Mouse (Mus musculus) skeletal muscle tissue, postnatal 0 days (tissue): ENCODE measurements around the gene Trip12. TPM values are rescaled to one million over a fixed set of nuclear protein-coding genes. Genes with fewer than 3 reads are reported as not detected.

Experiments
- microRNA-seq, 2 experiments: library from miRNA; unstranded; fragments of <30 nt; microRNA quantifications; one replicate each; pipeline ENCODE4; 2016
- polyA plus RNA-seq: library from polyadenylated mRNA; unstranded; fragments of >200 nt; fragmentation: Nextera tagmentation; extraction: Ambion mirVana; gene quantifications from 2 replicates; pipeline ENCODE4 v1.2.1, GENCODE M21; 2015

Gene Trip12
- 35.8 and 40.6 TPM in 2 replicates for polyA plus RNA-seq

DNA sequence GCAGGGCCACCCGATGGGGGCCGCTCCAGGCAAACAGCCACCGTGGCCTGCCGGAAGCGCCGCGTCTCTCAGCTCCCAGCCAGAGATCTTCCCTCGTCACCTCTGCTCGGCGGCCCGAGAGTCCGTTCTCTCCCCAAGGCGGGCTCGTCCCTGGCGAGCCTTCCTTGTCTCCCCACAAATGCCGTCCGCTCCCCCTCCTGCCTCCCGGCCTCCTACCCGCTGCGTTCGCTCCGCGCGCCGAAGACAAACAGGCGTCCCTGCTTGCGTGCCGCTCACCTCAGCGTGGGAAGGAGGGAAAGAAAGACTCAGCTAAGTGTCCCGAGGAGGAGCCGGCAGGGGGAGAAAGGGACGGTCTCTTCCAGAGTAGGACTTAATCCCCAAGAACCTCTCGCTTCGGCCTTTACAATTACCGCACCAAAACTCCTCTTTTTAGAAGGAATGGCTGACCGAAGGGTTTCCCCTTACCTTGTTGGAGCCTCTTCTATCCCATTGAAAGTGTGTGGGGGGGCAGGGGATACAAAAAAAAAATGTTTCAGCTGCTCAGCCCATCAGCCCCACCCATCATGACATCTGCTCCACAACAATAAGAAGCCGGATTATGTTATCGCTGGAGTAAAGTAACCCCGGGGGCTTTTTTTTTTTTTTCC, at the start of gene Trip12:
Gene Trip12 (minus strand): TSS at position 499 of the 647 bp plus-strand sequence.

DNA sequence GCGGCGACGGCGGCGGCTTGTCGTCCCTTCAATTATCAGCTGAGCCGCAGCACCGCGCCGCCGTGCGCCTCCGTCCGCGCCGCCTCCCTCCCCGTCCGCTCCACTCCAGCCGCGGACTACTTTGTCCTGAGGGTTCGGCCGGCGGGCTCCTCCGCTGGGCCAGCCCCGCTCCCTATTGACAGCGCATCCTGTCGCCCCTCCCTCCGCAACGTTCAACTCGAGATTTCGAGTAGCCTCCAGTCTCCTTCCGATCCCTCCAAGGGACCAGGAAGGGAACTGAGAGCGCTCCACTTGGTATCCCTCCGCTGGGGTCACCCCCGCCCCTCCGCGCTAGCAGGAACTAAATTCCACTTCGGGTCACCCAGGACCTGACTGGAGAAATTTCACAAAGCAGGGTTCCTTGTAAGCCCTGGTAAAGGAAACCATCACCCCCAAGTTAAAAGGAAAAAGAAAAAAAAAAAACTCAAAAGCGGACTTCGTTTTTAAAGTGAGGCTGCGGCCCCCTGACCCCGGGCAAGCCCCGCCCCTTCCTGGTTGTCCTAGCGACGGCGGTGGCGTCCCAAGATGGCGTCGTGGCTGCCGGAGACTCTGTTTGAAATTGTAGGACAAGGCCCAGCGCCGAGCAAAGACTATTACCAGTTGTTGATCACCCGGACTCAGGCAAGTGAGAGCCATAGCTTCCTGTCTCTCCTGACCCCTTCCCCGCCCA, 853 bp downstream of the Trip12 start, which contains the start of gene Fbxo36:
Gene Fbxo36 (plus strand): TSS at position 533 of the 709 bp plus-strand sequence.

DNA sequence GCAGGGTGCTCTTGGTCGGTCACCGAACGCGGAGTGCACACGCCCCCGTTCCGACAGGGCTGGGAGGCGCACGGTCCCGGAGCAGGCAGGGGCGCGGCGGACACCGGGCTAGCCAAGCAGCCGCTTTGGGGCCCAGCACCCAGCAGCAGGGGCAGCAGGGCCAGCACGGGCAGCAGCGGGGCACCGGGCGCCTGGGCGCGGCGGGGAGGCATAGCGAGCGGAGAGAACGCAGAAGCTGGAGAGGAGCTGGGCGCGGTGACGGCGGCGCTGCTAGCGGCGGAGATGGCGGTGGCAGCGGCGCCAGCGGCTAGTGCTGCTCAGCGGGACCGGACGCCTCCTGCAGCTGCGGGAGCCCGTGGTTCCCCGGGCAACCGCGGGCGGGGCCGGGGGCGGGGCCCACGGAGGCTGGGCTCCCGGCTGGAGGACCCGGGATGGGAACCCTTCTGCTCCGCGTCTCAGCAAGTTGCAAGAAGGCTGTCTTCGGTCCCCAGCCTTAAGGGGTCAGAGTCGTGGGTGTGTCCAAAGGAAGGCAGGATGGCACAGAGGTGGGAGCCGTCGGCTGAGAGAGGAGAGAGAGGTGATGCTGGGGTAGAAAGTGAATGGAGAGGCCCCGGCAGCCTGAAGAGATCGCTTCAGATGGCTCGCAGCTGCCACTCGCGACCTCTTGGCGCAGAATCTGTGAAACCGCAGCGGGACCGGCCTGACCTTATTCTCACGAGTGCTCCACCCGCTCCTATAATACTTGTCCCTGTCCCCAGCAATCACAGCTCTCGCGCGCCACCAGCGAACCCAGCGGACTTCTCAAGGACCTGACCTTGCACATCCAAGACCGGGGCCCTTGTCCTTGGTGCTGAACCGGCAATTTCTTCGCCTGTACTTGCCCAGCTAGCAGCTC, 144.6 kb downstream of the Trip12 start, which contains the start of gene Dner:
Gene Dner (minus strand): TSS at position 705 of the 895 bp plus-strand sequence.

Small RNA genes within 50 kb of the gene (microRNA-seq; reads per million reads assigned to microRNA genes)
- gene Mir5126 = 0.51 to 1.7 reads per million in 2 experiments

Other genes starting within 250 kb of the Trip12 start
- 0.76 and 1.1 TPM in 2 replicates for gene Dner, start 144.3 kb downstream of the Trip12 start, polyA plus RNA-seq
- 7.0 and 8.8 TPM in 2 replicates for gene Fbxo36, start 675 bp downstream of the Trip12 start, polyA plus RNA-seq
- gene Slc16a14, start 94.6 kb upstream of the Trip12 start, polyA plus RNA-seq = 0.50 TPM in 1 of 2 replicates, not detected in the other